ENCODE assay signal across 23 mouse cellular contexts in the genomic region with DNA sequence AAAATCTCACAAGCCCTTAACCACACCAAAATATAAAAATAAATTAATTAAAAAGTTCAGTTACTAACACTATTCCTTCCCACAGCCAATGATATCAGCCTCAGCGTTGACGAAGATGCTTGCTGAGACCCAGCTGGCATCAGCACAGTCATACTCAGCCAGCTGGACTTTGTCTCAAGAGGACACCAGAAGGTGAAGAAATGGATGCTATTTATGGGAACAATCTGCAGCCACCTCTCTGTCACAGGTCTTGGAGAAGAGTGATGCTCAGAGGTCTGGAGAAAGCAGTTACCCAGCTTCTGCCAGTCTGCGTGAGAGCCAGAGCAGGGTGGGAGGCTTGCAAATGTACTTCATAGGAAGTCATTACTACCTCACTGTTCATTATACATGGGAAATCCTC. TPM values are rescaled to one million over a fixed set of nuclear protein-coding genes. Genes with fewer than 3 reads are reported as not detected.
DNase-seq lines count a peak whose midpoint lies in the region; ATAC-seq lines count a peak whose summit lies in the region.
"Had no signal": no experiment of that assay in that cellular context is flagged by ENCODE, and none has a peak within 500 bp of the region (broad histone marks: within the 10 kb centered on the region; RNA-seq: fewer than 3 reads in every experiment).

No protein-coding gene starts in this region.

- H3K4me2 ChIP-seq in heart, embryonic 11.5 days = no peak overlapping the region
- H3K4me2 ChIP-seq: embryonic facial prominence, embryonic 13.5 days; hindbrain, embryonic 15.5 days; intestine, embryonic 15.5 days; kidney, embryonic 15.5 days; limb, embryonic 12.5 days; liver, embryonic 12.5 days; lung, embryonic 14.5 days had no signal

- WGBS in heart, embryonic 11.5 days (ENCODE audit: insufficient replicate concordance) = 44% methylated on average over 3 of the region's 3 CpGs

- no peak for ATAC-seq in heart, embryonic 11.5 days (replicated peaks; ENCODE audit: insufficient number of reproducible peaks, low FRiP score, low TSS enrichment)
- no peak for ATAC-seq in CD4-positive, CD25-positive, alpha-beta regulatory T cell, adult 4 months
- ATAC-seq: forebrain, embryonic 14.5 days; intestine, embryonic 15.5 days; liver, embryonic 12.5 days; midbrain, embryonic 16.5 days had no signal

- no peak overlapping the region for H3K9ac ChIP-seq in heart, embryonic 11.5 days (ENCODE audit: low read depth, low read length)
- H3K9ac ChIP-seq: embryonic facial prominence, embryonic 13.5 days; hindbrain, embryonic 15.5 days; intestine, embryonic 15.5 days; kidney, embryonic 15.5 days; limb, embryonic 12.5 days; liver, embryonic 12.5 days; lung, embryonic 14.5 days had no signal

- H3K4me1 ChIP-seq in heart, embryonic 11.5 days (ENCODE audit: control insufficient read depth, insufficient read depth, low read length) = peaks cover 11% of the 10 kb centered on the region
- H3K4me1 ChIP-seq: embryonic facial prominence, embryonic 13.5 days; hindbrain, embryonic 15.5 days; limb, embryonic 12.5 days had no signal

- peak; percentile 71 for DNase-seq in heart, adult 11 months
- peak; percentile 28 for DNase-seq in testis, postnatal 10 days (ENCODE audit: low spot score)
- no peak for DNase-seq in testis, postnatal 14 days (ENCODE audit: low spot score)
- peak; percentile 58 to 73 for DNase-seq in cerebellum, postnatal 25 days
- no peak for DNase-seq in urinary bladder, postnatal 25 days (ENCODE audit: low spot score)
- DNase-seq: adrenal gland, postnatal 36 days; gastrocnemius, postnatal 14 days; kidney, postnatal 4 days; layer of hippocampus, adult 9-11 months; lung, embryonic 14.5 days; lung, postnatal 4 days; right cerebral cortex, postnatal 4 days had no signal

- H3K27me3 ChIP-seq in heart, embryonic 11.5 days (ENCODE audit: control insufficient read depth, insufficient read depth, low read length) = no peaks in the 10 kb centered on the region
- H3K27me3 ChIP-seq: CH12.LX; embryonic facial prominence, embryonic 13.5 days; hindbrain, embryonic 15.5 days; intestine, embryonic 15.5 days; kidney, embryonic 15.5 days; limb, embryonic 12.5 days had no signal

- no peak overlapping the region for H3K4me3 ChIP-seq in heart, embryonic 11.5 days (ENCODE audit: low read depth, low read length)
- H3K4me3 ChIP-seq: embryonic facial prominence, embryonic 13.5 days; hindbrain, embryonic 15.5 days; intestine, embryonic 15.5 days; kidney, embryonic 15.5 days; limb, embryonic 12.5 days; liver, embryonic 12.5 days had no signal

- no peak overlapping the region for H3K27ac ChIP-seq in heart, embryonic 11.5 days (ENCODE audit: low read depth, low read length)
- H3K27ac ChIP-seq: embryonic facial prominence, embryonic 13.5 days; hindbrain, embryonic 15.5 days; intestine, embryonic 15.5 days; kidney, embryonic 15.5 days; limb, embryonic 12.5 days; liver, embryonic 12.5 days had no signal

- no peaks in the 10 kb centered on the region for H3K9me3 ChIP-seq in heart, embryonic 11.5 days (replicated peaks; ENCODE audit: control insufficient read depth, low read length)
- H3K9me3 ChIP-seq: embryonic facial prominence, embryonic 13.5 days; hindbrain, embryonic 15.5 days; intestine, embryonic 15.5 days; kidney, embryonic 15.5 days; limb, embryonic 12.5 days; liver, embryonic 12.5 days had no signal

- no peaks in the 10 kb centered on the region for H3K36me3 ChIP-seq in heart, embryonic 11.5 days (ENCODE audit: control insufficient read depth, insufficient read depth, low read length)
- H3K36me3 ChIP-seq: embryonic facial prominence, embryonic 13.5 days; hindbrain, embryonic 15.5 days; intestine, embryonic 15.5 days; kidney, embryonic 15.5 days; limb, embryonic 12.5 days; liver, embryonic 12.5 days had no signal

RNA-seq across cellular contexts. Expression of gene Cpd, which starts 14.4 kb away (rescaled TPM):
- 19.9 and 20.8 TPM in 2 replicates for polyA plus RNA-seq in heart, embryonic 11.5 days (2014; fragmentation: Nextera tagmentation; extraction: Ambion mirVana)
- polyA plus RNA-seq in CD4-positive, CD25-positive, alpha-beta regulatory T cell, adult 4 months (2017; shearing (Covaris generic)) = 1 to 10 TPM; 3.5 to 4.0 TPM

RNA-seq across cellular contexts. Expression of gene Tmigd1, which starts 40.8 kb away (rescaled TPM):
- polyA plus RNA-seq in heart, embryonic 11.5 days (2014; fragmentation: Nextera tagmentation; extraction: Ambion mirVana) = 0.23 TPM in 1 of 2 replicates, not detected in the other
- under 1 TPM in 1 of 2 experiments, not detected in 1; 0.65 TPM for polyA plus RNA-seq in CD4-positive, CD25-positive, alpha-beta regulatory T cell, adult 4 months (2017; shearing (Covaris generic))
- polyA plus RNA-seq: embryonic facial prominence, embryonic 13.5 days; forebrain, embryonic 14.5 days; hindbrain, embryonic 15.5 days; limb, embryonic 12.5 days; liver, embryonic 12.5 days; midbrain, embryonic 16.5 days had no signal

Comparison
In these comparisons a context has a peak if more than half of its experiments do, and no peak if none do; other contexts are left out.
1. DNase-seq: peak in heart, adult 11 months (single experiment), testis, postnatal 10 days (single experiment) and cerebellum, postnatal 25 days (2 of 2); none in testis, postnatal 14 days (single experiment) and urinary bladder, postnatal 25 days (single experiment).